Mouse (Mus musculus): ENCODE data around the gene Sugp2.

Gene Sugp2

DNA sequence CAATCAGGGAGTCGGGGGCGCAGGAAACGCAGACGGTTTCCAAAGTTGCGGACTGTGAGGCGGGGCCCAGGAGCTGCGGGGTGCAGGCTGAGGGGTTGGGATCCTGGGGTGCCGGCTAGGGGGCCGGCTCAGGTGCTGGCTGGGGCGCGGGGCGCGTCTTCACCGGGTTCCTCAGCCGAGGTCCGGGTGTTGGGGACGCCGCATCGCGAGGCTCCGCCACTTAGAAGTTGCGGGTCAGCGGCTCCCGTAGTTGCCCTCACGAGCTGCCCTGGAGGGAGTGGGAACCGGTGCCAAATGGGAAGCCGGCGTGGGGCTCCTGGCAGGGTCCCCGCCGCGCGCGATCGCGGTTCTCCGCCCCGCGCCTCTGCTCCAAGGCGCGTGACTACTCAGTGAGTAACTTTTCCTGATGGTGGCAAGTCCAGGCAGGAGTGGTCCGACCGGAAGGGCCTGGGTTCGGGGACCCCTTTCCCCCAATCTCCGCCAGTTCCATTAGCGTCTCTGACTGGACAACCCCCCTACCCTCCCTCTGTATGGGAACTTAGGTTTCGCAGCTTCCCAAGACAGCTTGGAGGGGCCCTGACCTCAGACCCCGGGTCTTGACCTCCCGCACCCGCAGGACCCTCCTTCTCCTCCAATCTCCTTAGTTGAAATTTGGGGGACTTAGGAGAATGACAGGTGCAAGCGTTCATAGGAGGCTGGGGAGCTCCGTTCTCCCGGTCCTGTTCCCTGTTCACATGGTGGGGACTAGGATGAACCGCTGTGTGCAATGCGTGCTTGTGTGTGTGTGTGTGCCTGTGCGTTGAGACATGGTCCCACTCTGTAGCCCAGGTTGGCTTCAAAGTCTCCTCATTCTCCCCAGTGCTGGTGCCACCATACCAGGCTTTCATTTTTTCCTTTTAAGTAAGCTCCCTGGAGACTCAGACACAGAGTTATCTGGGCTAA lies 49.4 kb downstream of the Sugp2 start:
- DNase-seq (ENCODE audit: low read depth) = no peak

DNA sequence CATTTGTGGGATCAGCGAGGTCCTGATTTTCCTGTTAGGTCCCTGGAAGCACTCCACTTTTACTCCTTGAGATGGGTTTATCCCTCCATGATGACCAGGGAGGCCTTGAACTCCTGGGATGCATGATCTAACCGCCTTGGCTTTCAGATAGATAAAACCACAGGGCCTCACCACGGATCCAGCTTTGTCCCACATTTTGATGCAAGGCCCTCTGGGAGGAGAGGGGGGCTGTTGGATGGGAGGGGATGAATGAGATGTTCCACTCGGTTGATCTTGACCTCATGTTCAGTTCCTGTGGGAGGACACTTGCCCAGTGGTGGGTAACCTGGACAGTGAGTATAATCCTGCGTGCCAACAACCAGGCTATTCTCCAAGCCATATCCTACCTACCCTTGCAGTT lies 50.4 kb downstream of the Sugp2 start:
- DNase-seq (ENCODE audit: low read depth) = no peak

- no peak for DNase-seq (ENCODE audit: low read depth)
These were observed 51.3 kb downstream of the Sugp2 start for GRCm38 (mm10) chr8:70285304-70285703.

- DNase-seq (ENCODE audit: low read depth) = no peak
These were observed 52.7 kb downstream of the Sugp2 start for GRCm38 (mm10) chr8:70286737-70287136.

- DNase-seq (ENCODE audit: low read depth) = peak; percentile 70
These were observed 60.0 kb downstream of the Sugp2 start for GRCm38 (mm10) chr8:70293988-70294405.

DNA sequence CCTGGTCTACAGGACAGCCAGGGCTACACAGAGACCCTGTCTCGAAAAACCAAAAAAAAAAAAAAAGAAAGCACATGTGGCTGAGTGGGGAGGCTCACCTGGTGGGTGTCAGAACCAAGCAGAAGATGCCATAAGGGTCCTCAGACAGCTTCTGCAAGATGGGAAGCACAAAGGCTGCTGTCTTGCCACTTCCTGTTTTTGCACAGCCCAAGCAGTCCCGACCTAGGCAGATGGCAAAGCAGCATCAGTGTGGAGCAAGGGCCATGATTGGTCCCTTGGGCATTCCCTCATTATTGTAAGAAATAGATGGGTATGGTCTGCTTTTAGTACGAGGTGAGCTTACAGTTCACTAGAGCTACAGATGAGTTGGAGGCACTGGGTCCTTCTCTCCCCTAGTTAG lies 66.9 kb downstream of the Sugp2 start:
- no peak for DNase-seq (ENCODE audit: low read depth)

- DNase-seq (ENCODE audit: low read depth) = peak; percentile 86
These were observed 68.4 kb downstream of the Sugp2 start, which contains the start of the genes Ddx49 and Cope for GRCm38 (mm10) chr8:70302358-70302890. TSS of gene Ddx49 (minus strand) at chr8:70302489. TSS of gene Cope (plus strand) at chr8:70302518.

- no peak for DNase-seq (ENCODE audit: low read depth)
These were observed 68.9 kb downstream of the Sugp2 start for GRCm38 (mm10) chr8:70302901-70303300.

DNA sequence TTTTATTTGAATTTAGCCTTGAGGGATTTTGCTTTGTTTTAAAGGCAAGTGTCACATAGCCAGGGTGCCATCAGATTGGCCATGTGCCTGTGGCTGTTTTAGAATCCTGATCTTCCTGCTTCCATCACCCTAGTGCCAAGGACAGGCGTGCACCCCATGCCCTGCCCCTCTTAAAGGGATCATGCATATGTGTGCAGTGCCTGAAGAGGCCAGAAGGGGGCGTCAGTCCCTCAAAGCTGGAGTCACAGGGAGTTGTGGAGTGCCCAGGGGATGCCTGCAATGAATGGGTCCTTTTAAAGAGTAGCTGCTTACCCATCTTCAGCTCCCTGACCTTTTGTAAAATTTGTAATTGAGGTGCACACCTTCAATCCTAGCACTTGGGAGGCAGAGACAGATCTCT lies 75.3 kb downstream of the Sugp2 start:
- DNase-seq (ENCODE audit: low read depth) = no peak

DNA sequence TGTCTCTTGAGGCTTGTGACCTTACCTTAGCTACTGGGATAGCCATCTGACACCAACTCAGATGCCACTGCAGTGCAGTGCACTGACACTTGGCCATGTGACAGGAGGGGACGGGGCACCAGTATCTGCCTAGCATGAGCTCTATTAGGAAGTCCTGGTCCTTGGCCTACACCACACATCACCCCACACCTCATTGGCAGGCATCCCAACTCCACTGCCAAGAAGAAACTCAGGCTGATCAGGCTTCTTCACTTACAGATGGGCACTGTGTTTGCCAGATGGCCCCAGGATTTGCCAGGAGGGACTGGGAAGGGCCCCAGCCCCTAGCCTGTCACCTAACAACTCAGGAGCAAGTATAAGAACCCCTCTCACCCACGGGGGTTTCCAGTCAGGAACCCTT lies 79.4 kb downstream of the Sugp2 start:
- no peak for DNase-seq (ENCODE audit: low read depth)

- DNase-seq (ENCODE audit: low read depth) = no peak
These were observed 81.8 kb downstream of the Sugp2 start, which contains the start of gene Cers1 for GRCm38 (mm10) chr8:70315624-70316510. TSS of gene Cers1 (plus strand) at chr8:70315775.

DNA sequence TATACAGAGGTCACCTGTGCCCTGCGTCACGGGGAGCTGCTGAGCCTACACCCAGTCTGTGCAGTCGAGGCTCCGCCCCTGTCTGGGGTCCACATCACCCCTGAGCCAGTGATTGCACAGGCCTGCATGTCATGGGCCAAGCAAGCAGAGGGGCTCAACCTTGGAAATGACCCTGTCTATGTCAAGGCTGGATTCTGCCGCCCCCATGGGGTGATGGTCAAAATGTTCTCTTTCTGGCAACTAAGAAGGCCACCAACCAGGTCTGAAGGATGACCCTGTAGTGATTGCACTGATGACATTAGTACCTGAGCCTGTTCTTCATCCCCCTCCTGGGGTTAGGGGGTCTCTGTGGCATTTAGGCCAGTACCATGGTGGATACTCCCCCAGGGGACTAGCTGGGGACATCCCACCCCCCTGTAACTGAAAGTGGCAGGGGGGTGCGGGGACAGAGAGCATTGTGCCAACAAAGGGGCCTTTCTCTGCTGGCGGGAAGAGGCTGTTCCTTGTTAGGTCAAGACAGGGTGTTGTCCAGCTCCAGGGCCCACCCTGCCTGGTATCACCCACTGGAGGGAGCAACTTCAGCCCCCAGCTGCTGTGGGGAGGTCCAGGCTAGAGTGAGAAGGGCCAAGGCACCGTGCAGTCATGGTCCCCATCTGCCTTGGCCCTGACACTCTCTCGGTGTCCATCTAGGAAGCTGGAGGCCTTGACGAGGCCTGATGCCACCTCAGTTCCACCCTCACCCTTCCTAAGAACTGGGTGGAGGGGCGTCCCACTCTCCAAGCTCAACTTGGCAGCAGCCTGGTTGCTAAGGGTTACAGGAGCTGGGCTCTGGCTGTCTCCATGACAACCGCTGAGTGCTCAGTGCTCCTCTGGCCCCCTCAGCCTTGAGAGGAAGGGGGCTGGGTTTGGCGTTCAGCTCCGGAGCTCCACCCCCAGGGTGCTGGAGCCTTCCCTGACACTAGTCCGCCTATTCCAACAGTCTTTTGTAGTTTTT lies 82.8 kb downstream of the Sugp2 start:
- DNase-seq (ENCODE audit: low read depth) = no peak

DNA sequence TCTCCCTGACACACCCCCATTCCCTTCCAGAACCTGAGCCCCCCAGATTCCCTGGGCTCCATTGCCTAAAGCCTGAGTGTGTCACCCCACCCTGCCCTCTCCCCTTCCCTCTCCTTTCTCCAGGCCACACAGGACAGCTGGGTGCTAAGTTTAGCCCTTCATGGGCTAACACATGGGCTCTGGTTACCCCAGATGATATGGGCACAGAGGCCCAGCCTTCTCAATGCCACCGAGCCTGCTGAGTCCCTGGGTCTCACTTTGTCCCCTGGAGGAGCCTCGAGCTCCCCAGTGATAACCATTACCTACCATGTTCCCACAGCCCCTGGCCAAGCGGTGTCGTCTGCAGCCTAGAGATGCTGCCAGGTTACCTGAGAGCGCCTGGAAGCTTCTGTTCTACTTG lies 83.8 kb downstream of the Sugp2 start:
- no peak for DNase-seq (ENCODE audit: low read depth)

GRCm38 (mm10) chr8:70323716-70324115 lies 89.7 kb downstream of the Sugp2 start:
- DNase-seq (ENCODE audit: low read depth) = no peak

DNA sequence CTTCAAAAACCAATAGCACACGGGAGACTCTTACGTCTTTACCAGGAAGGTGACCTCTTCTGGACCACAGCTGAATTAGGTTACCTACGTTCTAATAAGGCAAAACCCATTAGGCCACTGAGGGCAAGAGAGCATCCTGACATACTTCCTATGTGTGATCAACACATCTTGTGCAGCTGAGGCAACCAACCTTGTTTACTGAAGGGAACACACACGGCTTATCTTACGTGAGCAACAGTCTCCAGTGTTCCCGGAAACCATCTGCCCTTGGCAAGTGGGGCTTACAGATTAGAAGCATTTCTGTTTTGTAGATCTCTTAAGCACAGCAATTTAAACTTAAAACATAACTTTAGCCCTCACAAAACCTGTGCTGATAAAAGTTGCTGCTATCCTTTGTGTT lies 93.5 kb downstream of the Sugp2 start:
- no peak for DNase-seq (ENCODE audit: low read depth)

GRCm38 (mm10) chr8:70329124-70329834 lies 95.3 kb downstream of the Sugp2 start, which contains the start of gene Gdf1:
TSS of gene Gdf1 (plus strand) at chr8:70329817.
- no peak for DNase-seq (ENCODE audit: low read depth)
